Comparison of ENCODE assay signal across 9 mouse cellular contexts in the genomic region with DNA sequence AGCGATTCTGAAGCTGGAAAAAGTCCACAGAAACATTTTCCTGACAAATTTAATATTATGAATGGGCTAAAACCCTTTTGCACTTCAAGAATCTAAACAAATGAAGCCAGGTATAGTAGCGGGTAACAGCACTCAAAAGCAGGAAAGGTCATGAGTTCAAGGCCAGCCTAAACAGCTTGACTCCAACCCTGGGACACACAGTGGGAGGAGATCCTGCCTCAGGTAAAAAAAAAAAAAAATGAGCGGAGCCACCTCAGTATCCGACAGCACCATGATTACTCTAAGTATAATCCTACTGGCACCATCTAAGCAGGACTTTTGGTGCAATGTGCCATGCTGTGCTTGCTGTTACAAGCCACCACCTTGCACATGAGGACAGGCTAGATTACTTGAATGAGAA. TPM values are rescaled to one million over a fixed set of nuclear protein-coding genes. Genes with fewer than 3 reads are reported as not detected.
DNase-seq lines count a peak whose midpoint lies in the region; ATAC-seq lines count a peak whose summit lies in the region.
"Had no signal": no experiment of that assay in that cellular context is flagged by ENCODE, and none has a peak within 500 bp of the region (broad histone marks: within the 10 kb centered on the region; RNA-seq: fewer than 3 reads in every experiment).

No protein-coding gene starts in this region.

- peak overlapping the region; percentile 34; the same call in 1 of the 2 replicates for H3K4me2 ChIP-seq in heart, embryonic 16.5 days (ENCODE audit: low read depth, low read length)
- H3K4me2 ChIP-seq in hindbrain, embryonic 13.5 days = peak overlapping the region; percentile 83
- H3K4me2 ChIP-seq in midbrain, embryonic 14.5 days (ENCODE audit: low read length) = peak overlapping the region; percentile 91

- intact Hi-C loops in heart, postnatal 10 days (cut with DNase I) = no loop called here
- intact Hi-C loops in left cerebral cortex, postnatal 25 days (cut with DNase I) = no loop called here

- no peak overlapping the region for H3K9ac ChIP-seq in heart, embryonic 16.5 days (ENCODE audit: low read length)
- 0 out of 2 replicates have a peak overlapping the region, but pooled peaks have one; percentile 29 for H3K9ac ChIP-seq in hindbrain, embryonic 13.5 days
- H3K9ac ChIP-seq in midbrain, embryonic 14.5 days (replicated peaks; ENCODE audit: low read length) = no peak overlapping the region

- H3K36me3 ChIP-seq in heart, embryonic 16.5 days (ENCODE audit: control insufficient read depth, insufficient read depth) = peaks cover 16% of the 10 kb centered on the region
- H3K36me3 ChIP-seq in embryonic facial prominence, embryonic 10.5 days (replicated peaks) = peaks cover 47% of the 10 kb centered on the region
- peaks cover 32% of the 10 kb centered on the region for H3K36me3 ChIP-seq in hindbrain, embryonic 13.5 days
- H3K36me3 ChIP-seq in midbrain, embryonic 14.5 days (ENCODE audit: control insufficient read depth, insufficient read depth, low read length) = peaks cover 33% of the 10 kb centered on the region

- H3K4me3 ChIP-seq in heart, embryonic 16.5 days (ENCODE audit: low read length) = no peak overlapping the region
- peak overlapping the region; percentile 86 for H3K4me3 ChIP-seq in embryonic facial prominence, embryonic 10.5 days
- H3K4me3 ChIP-seq in hindbrain, embryonic 13.5 days = peak overlapping the region; percentile 98
- peak overlapping the region; percentile 99; the same call in 1 of the 2 replicates for H3K4me3 ChIP-seq in midbrain, embryonic 14.5 days (replicated peaks; ENCODE audit: low read depth, low read length)

- no peaks in the 10 kb centered on the region for H3K9me3 ChIP-seq in heart, embryonic 16.5 days (replicated peaks; ENCODE audit: control insufficient read depth, low read length)
- H3K9me3 ChIP-seq in embryonic facial prominence, embryonic 10.5 days = no peaks in the 10 kb centered on the region
- H3K9me3 ChIP-seq in hindbrain, embryonic 13.5 days = no peaks in the 10 kb centered on the region
- no peaks in the 10 kb centered on the region for H3K9me3 ChIP-seq in midbrain, embryonic 14.5 days (ENCODE audit: control insufficient read depth, low read length)

- DNase-seq in heart, postnatal 10 days = no peak
- DNase-seq in embryonic facial prominence, embryonic 10.5 days (ENCODE audit: low spot score) = no peak
- no peak for DNase-seq in midbrain, embryonic 14.5 days
- no peak for DNase-seq in Muller cell, postnatal 12 days (ENCODE audit: inconsistent ontology term)
- DNase-seq in layer of hippocampus, adult 9-10 months (ENCODE audit: low spot score) = no peak
- DNase-seq in left cerebral cortex, postnatal 25 days (ENCODE audit: low spot score in 2 of 2) = no peak
- DNase-seq: lung, postnatal 10 days had no signal

- WGBS in heart, embryonic 16.5 days = 74% methylated on average over 4 of the region's 4 CpGs
- 77% methylated on average over 4 of the region's 4 CpGs for WGBS in embryonic facial prominence, embryonic 10.5 days
- 71% methylated on average over 4 of the region's 4 CpGs for WGBS in hindbrain, embryonic 13.5 days
- 75% methylated on average over 4 of the region's 4 CpGs for WGBS in midbrain, embryonic 14.5 days

- no peaks in the 10 kb centered on the region for H3K27me3 ChIP-seq in heart, embryonic 16.5 days (ENCODE audit: control insufficient read depth, insufficient read depth, low read length)
- no peaks in the 10 kb centered on the region for H3K27me3 ChIP-seq in embryonic facial prominence, embryonic 10.5 days (replicated peaks; ENCODE audit: low read depth, poor library complexity, severe bottlenecking)
- H3K27me3 ChIP-seq in hindbrain, embryonic 13.5 days = no peaks in the 10 kb centered on the region
- no peaks in the 10 kb centered on the region for H3K27me3 ChIP-seq in midbrain, embryonic 14.5 days (ENCODE audit: control insufficient read depth, insufficient read depth, low read length)

- peaks cover 12% of the 10 kb centered on the region for H3K4me1 ChIP-seq in heart, embryonic 16.5 days (ENCODE audit: control insufficient read depth, insufficient read depth, low read length)
- peaks cover 16% of the 10 kb centered on the region for H3K4me1 ChIP-seq in embryonic facial prominence, embryonic 10.5 days
- peaks cover 25% of the 10 kb centered on the region for H3K4me1 ChIP-seq in hindbrain, embryonic 13.5 days (replicated peaks)
- H3K4me1 ChIP-seq in midbrain, embryonic 14.5 days (ENCODE audit: control insufficient read depth, insufficient read depth, low read length) = peaks cover 12% of the 10 kb centered on the region

- no peak overlapping the region for H3K27ac ChIP-seq in heart, embryonic 16.5 days (ENCODE audit: low read length)
- H3K27ac ChIP-seq in embryonic facial prominence, embryonic 10.5 days (replicated peaks) = no peak overlapping the region
- H3K27ac ChIP-seq in hindbrain, embryonic 13.5 days = no peak overlapping the region
- no peak overlapping the region for H3K27ac ChIP-seq in midbrain, embryonic 14.5 days (replicated peaks; ENCODE audit: low read depth, low read length)

- ATAC-seq in heart, embryonic 16.5 days (replicated peaks; ENCODE audit: extremely low read depth, insufficient read depth, low FRiP score) = no peak
- no peak for ATAC-seq in hindbrain, embryonic 13.5 days (ENCODE audit: low FRiP score)
- no peak for ATAC-seq in midbrain, embryonic 14.5 days (ENCODE audit: low FRiP score, low TSS enrichment)

RNA-seq across cellular contexts. Expression of gene Ppp2r5e, which starts 2.2 kb away (rescaled TPM):
- polyA plus RNA-seq in heart, embryonic 16.5 days (2015; fragmentation: Nextera tagmentation; extraction: Ambion mirVana) = 7.9 and 8.3 TPM in 2 replicates
- 10 to 100 TPM; 35.4 to 36.9 TPM for total RNA-seq in heart, postnatal 10 days (2021)
- polyA plus RNA-seq in embryonic facial prominence, embryonic 10.5 days (2016; fragmentation: Nextera tagmentation; extraction: Ambion mirVana) = 13.2 and 14.5 TPM in 2 replicates
- polyA plus RNA-seq in hindbrain, embryonic 13.5 days (2015; fragmentation: Nextera tagmentation; extraction: Ambion mirVana) = 19.9 and 21.4 TPM in 2 replicates
- 29.0 and 30.3 TPM in 2 replicates for polyA plus RNA-seq in midbrain, embryonic 14.5 days (2014; fragmentation: Nextera tagmentation; extraction: Ambion mirVana)
- total RNA-seq in left cerebral cortex, postnatal 25 days (2021) = 10 to 100 TPM; 77.2 to 78.7 TPM

Comparison
In these comparisons a context has a peak if more than half of its experiments do, and no peak if none do; other contexts are left out.
1. H3K4me2 ChIP-seq: peak in every context shown above with its lines; median percentile 91 in midbrain, embryonic 14.5 days; 83 in hindbrain, embryonic 13.5 days; 34 in heart, embryonic 16.5 days.